Mouse (Mus musculus) myocyte (in vitro differentiated cells): ENCODE measurements around the gene Atf6. TPM values are rescaled to one million over a fixed set of nuclear protein-coding genes. Genes with fewer than 3 reads are reported as not detected.
A peak's percentile ranks its signal among the peaks of the same experiment; 100 is the strongest.

ENCODE experiments used
- H3K27me3 ChIP-seq: one replicate; pipeline ENCODE4 v1.6.1; 2011; ENCODE audit not compliant: control insufficient read depth, insufficient read depth, insufficient read length
- H3K36me3 ChIP-seq: one replicate; pipeline ENCODE4 v1.6.1; 2011; ENCODE audit not compliant: control insufficient read depth, insufficient read depth
- H3K4me2 ChIP-seq: one replicate; pipeline ENCODE4 v1.6.1; 2011; ENCODE audit warnings: low read depth, control low read depth
- H3K4me3 ChIP-seq: one replicate; pipeline ENCODE4 v1.5.1; 2011; ENCODE audit warnings: mild to moderate bottlenecking, control low read depth, moderate library complexity
- H3K79me2 ChIP-seq: one replicate; pipeline ENCODE4 v1.6.1; 2011; ENCODE audit not compliant: control insufficient read depth, insufficient read depth
- H3ac ChIP-seq: one replicate; pipeline ENCODE4 v1.6.1; 2011; ENCODE audit not compliant: control insufficient read depth, insufficient read length
- CEBPB ChIP-seq: IDR thresholded peaks from 2 replicates; pipeline ENCODE4 v1.6.1; 2011; ENCODE audit warnings: mild to moderate bottlenecking, moderate library complexity; ENCODE audit not compliant: poor library complexity, insufficient read depth, severe bottlenecking
- E2F4 ChIP-seq: IDR thresholded peaks from one replicate; pipeline ENCODE4 v1.6.1; 2011; ENCODE audit warnings: mild to moderate bottlenecking, control low read depth, moderate library complexity; ENCODE audit not compliant: insufficient read depth
- MAX ChIP-seq: IDR thresholded peaks from one replicate; pipeline ENCODE4 v1.6.1; 2011; ENCODE audit warnings: low read depth, mild to moderate bottlenecking, control low read depth
- MYOD1 ChIP-seq, 3 experiments: IDR thresholded peaks; one replicate each; pipeline ENCODE4 v1.6.1; 2011; ENCODE audit warnings: control low read depth in 2 of 3, low read depth in 2 of 3, mild to moderate bottlenecking in 2 of 3, moderate library complexity in 1 of 3; ENCODE audit not compliant: insufficient read length in 2 of 3, control insufficient read depth in 1 of 3
- MYOG ChIP-seq, 3 experiments: IDR thresholded peaks; one replicate each; pipeline ENCODE4 v1.6.1; 2011; ENCODE audit warnings: control low read depth in 2 of 3, low read depth in 2 of 3, mild to moderate bottlenecking in 2 of 3; ENCODE audit not compliant: insufficient read length in 2 of 3, control insufficient read depth in 1 of 3, insufficient read depth in 1 of 3
- POLR2A ChIP-seq: IDR thresholded peaks from one replicate; pipeline ENCODE4 v1.6.1; 2011; ENCODE audit warnings: low read depth, mild to moderate bottlenecking, control low read depth, moderate library complexity; ENCODE audit not compliant: insufficient read length
- POLR2AphosphoS2 ChIP-seq: IDR thresholded peaks from one replicate; pipeline ENCODE4 v1.6.1; 2011; ENCODE audit warnings: low read depth, control low read depth; ENCODE audit not compliant: insufficient read length
- REST ChIP-seq: IDR thresholded peaks from one replicate; pipeline ENCODE4 v1.6.1; 2011; ENCODE audit warnings: mild to moderate bottlenecking, control low read depth, moderate library complexity; ENCODE audit not compliant: insufficient read depth, insufficient read length
- SRF ChIP-seq: IDR thresholded peaks from one replicate; pipeline ENCODE4 v1.6.1; 2011; ENCODE audit warnings: low read depth; ENCODE audit not compliant: control insufficient read depth, insufficient read length
- TCF12 ChIP-seq: IDR thresholded peaks from one replicate; pipeline ENCODE4 v1.6.1; 2011; ENCODE audit warnings: mild to moderate bottlenecking, control low read depth; ENCODE audit not compliant: poor library complexity, insufficient read depth, severe bottlenecking
- TCF3 ChIP-seq: IDR thresholded peaks from one replicate; pipeline ENCODE4 v1.6.1; 2011; ENCODE audit warnings: low read depth, control low read depth; ENCODE audit not compliant: insufficient read length
- USF1 ChIP-seq: IDR thresholded peaks from one replicate; pipeline ENCODE4 v1.6.1; 2011; ENCODE audit warnings: low read depth, mild to moderate bottlenecking, control low read depth, moderate library complexity
- polyA plus RNA-seq: library from polyadenylated mRNA; unstranded; fragments of >200 nt; fragmentation: generic; extraction: Trizol; gene quantifications from one replicate; pipeline ENCODE4 v1.2.1, GENCODE M21; 2012; ENCODE audit warnings: missing spikeins

Atf6 gene
- polyA plus RNA-seq, 1 experiment, result 40.2 TPM

- H3K36me3 ChIP-seq, result no peaks in the 10 kb centered on the region
- peaks cover 37% of the 10 kb centered on the region for H3K79me2 ChIP-seq
- peak overlapping the region; percentile 48 for H3ac ChIP-seq
- H3K27me3 ChIP-seq, result no peaks in the 10 kb centered on the region
- TF ChIP-seq SRF (no peak), TCF3 (no peak), TCF12 (no peak), CEBPB (no peak), MYOD1 (IDR thresholded peaks at IDR 0.05; ENCODE audit: control insufficient read depth in 1 of 3, insufficient read length in 2 of 3, low read depth in 2 of 3) (no peak), MAX (no peak), POLR2AphosphoS2 (no peak), POLR2A (no peak), E2F4 (no peak)
- H3K4me3 ChIP-seq, result peak overlapping the region; percentile 97
- H3K4me2 ChIP-seq, result peak overlapping the region; percentile 71
Measured at GRCm38 (mm10) chr1:170868905-170869283, 1.3 kb upstream of the Atf6 start.

- TF ChIP-seq MYOG (IDR thresholded peaks at IDR 0.05; ENCODE audit: control insufficient read depth in 1 of 3, insufficient read depth in 1 of 3, insufficient read length in 2 of 3, low read depth in 2 of 3) (no peak), MAX (peak; percentile 96), REST (no peak), USF1 (no peak), SRF (no peak), POLR2AphosphoS2 (peak; percentile 65), TCF12 (no peak), CEBPB (peak; percentile 90), POLR2A (peak; percentile 65), MYOD1 (IDR thresholded peaks at IDR 0.05; ENCODE audit: control insufficient read depth in 1 of 3, insufficient read length in 2 of 3, low read depth in 2 of 3) (no peak), E2F4 (no peak), TCF3 (no peak)
- peaks cover 43% of the 10 kb centered on the region for H3K79me2 ChIP-seq
- H3ac ChIP-seq, result peak overlapping the region; percentile 48
- H3K4me3 ChIP-seq, result peak overlapping the region; percentile 97
- no peaks in the 10 kb centered on the region for H3K27me3 ChIP-seq
- H3K36me3 ChIP-seq, result no peaks in the 10 kb centered on the region
- peak overlapping the region; percentile 71 for H3K4me2 ChIP-seq
Measured at GRCm38 (mm10) chr1:170868107-170868904, 735 bp upstream of the Atf6 start.

- H3K4me2 ChIP-seq, result peak overlapping the region; percentile 74
- H3K79me2 ChIP-seq, result peaks cover 54% of the 10 kb centered on the region
- peak overlapping the region; percentile 48 for H3ac ChIP-seq
- H3K4me3 ChIP-seq, result peak overlapping the region; percentile 97
- no peaks in the 10 kb centered on the region for H3K27me3 ChIP-seq
- TF ChIP-seq MYOD1 (IDR thresholded peaks at IDR 0.05; ENCODE audit: control insufficient read depth in 1 of 3, insufficient read length in 2 of 3, low read depth in 2 of 3) (peak in 2 of 3 experiments; percentile 17 to 21), USF1 (no peak), REST (no peak), CEBPB (no peak), POLR2A (no peak), E2F4 (no peak), POLR2AphosphoS2 (no peak), SRF (no peak), MAX (no peak), MYOG (IDR thresholded peaks at IDR 0.05; ENCODE audit: control insufficient read depth in 1 of 3, insufficient read depth in 1 of 3, insufficient read length in 2 of 3, low read depth in 2 of 3) (peak in 1 of 3 experiments; percentile 19)
- no peaks in the 10 kb centered on the region for H3K36me3 ChIP-seq
Measured at GRCm38 (mm10) chr1:170866992-170867690, 430 bp downstream of the Atf6 start.

- TF ChIP-seq MYOG (IDR thresholded peaks at IDR 0.05; ENCODE audit: control insufficient read depth in 1 of 3, insufficient read depth in 1 of 3, insufficient read length in 2 of 3, low read depth in 2 of 3), result peak in 1 of 3 experiments; percentile 17
- TF ChIP-seq CEBPB, result no peak
- no peak for TF ChIP-seq REST
- TF ChIP-seq E2F4, result no peak
- TF ChIP-seq POLR2A, result no peak
- no peak for TF ChIP-seq MAX
- TF ChIP-seq MYOD1 (IDR thresholded peaks at IDR 0.05; ENCODE audit: control insufficient read depth in 1 of 3, insufficient read length in 2 of 3, low read depth in 2 of 3), result no peak
- peak overlapping the region; percentile 74 for H3K4me2 ChIP-seq
Measured at GRCm38 (mm10) chr1:170865406-170865805, 2.2 kb downstream of the Atf6 start.

More at GRCm38 (mm10) chr1:170865406-170865805, 2.2 kb downstream of the Atf6 start:
- H3K27me3 ChIP-seq, result no peaks in the 10 kb centered on the region
- peaks cover 72% of the 10 kb centered on the region for H3K79me2 ChIP-seq
- peak overlapping the region; percentile 97 for H3K4me3 ChIP-seq
- H3K36me3 ChIP-seq, result no peaks in the 10 kb centered on the region
- no peak overlapping the region for H3ac ChIP-seq
